In genomic region chr4:62543782-62544181, GRCm38 (mm10) we compare ENCODE assay signal across 24 mouse cellular contexts. TPM values are rescaled to one million over a fixed set of nuclear protein-coding genes. Genes with fewer than 3 reads are reported as not detected.
"Had no signal": no experiment of that assay in that cellular context is flagged by ENCODE, and none has a peak within 500 bp of the region (broad histone marks: within the 10 kb centered on the region; RNA-seq: fewer than 3 reads in every experiment).

No protein-coding gene starts in this region.

- H3K36me3 ChIP-seq: lung, embryonic 15.5 days; neural tube, embryonic 13.5 days; neural tube, embryonic 15.5 days; stomach, embryonic 15.5 days had no signal

- H3K9ac ChIP-seq: liver, postnatal 0 days; lung, embryonic 15.5 days; neural tube, embryonic 13.5 days; neural tube, embryonic 15.5 days; stomach, embryonic 15.5 days had no signal

- H3K4me1 ChIP-seq: lung, embryonic 15.5 days; neural tube, embryonic 13.5 days; neural tube, embryonic 15.5 days; stomach, embryonic 15.5 days had no signal

- H3K4me2 ChIP-seq: lung, embryonic 15.5 days; midbrain, embryonic 11.5 days; neural tube, embryonic 13.5 days; neural tube, embryonic 15.5 days; stomach, embryonic 15.5 days had no signal

- H3K9me3 ChIP-seq: lung, embryonic 15.5 days; neural tube, embryonic 13.5 days; neural tube, embryonic 15.5 days; stomach, embryonic 15.5 days had no signal

- H3K27me3 ChIP-seq: lung, embryonic 15.5 days; neural tube, embryonic 13.5 days; neural tube, embryonic 15.5 days; stomach, embryonic 15.5 days had no signal

- H3K4me3 ChIP-seq: lung, embryonic 15.5 days; megakaryocyte, embryonic 14.5 days; myocyte; neural tube, embryonic 13.5 days; neural tube, embryonic 15.5 days; stomach, embryonic 15.5 days had no signal

- DNase-seq: liver, postnatal 0 days; lung, adult 2 months; lung, postnatal 14 days; lung, postnatal 36 days; midbrain, embryonic 14.5 days; retina, postnatal 1 day; right cerebral cortex, adult 18-20 months; right cerebral cortex, postnatal 25 days; right cerebral cortex, postnatal 4 days; spleen, adult 18-20 months; thymus, adult 2 months; thymus, postnatal 25 days; thymus, postnatal 4 days had no signal

- H3K27ac ChIP-seq: lung, embryonic 15.5 days; macrophage; neural tube, embryonic 13.5 days; neural tube, embryonic 15.5 days; stomach, embryonic 15.5 days; stomach, postnatal 0 days had no signal

- ATAC-seq: liver, postnatal 0 days; lung, postnatal 0 days; midbrain, embryonic 16.5 days had no signal

RNA-seq across cellular contexts. Expression of gene 4933430I17Rik, which starts 18.6 kb away (rescaled TPM):
- polyA plus RNA-seq: liver, postnatal 0 days had no signal
